Mouse (Mus musculus) CH12.LX (cell line): Measurements from ENCODE around the gene Dock3. TPM values are rescaled to one million over a fixed set of nuclear protein-coding genes. Genes with fewer than 3 reads are reported as not detected.
"Not testable (repeated sequence)": the region's sequence is repeated elsewhere in the genome, so short reads cannot be mapped to it uniquely, and the experiment has no call there.

Experiments
- DNase-seq: peaks from one replicate; pipeline ENCODE4 v3.0.0-alpha.2; 2013; ENCODE audit errors: extremely low read depth
- H3K27ac ChIP-seq: 2 replicates; pipeline ENCODE4 v1.5.1; 2012; ENCODE audit warnings: low read depth, mild to moderate bottlenecking, control low read depth, moderate library complexity; ENCODE audit not compliant: insufficient read depth
- H3K27me3 ChIP-seq: replicated peaks from 2 replicates; pipeline ENCODE3; 2012; ENCODE audit warnings: inconsistent platforms
- H3K36me3 ChIP-seq, 2 experiments: replicated peaks in 1 of 2; 2 replicates each; pipeline versions ENCODE3 to v1.6.1; 2012; ENCODE audit warnings: inconsistent platforms in 1 of 2, low read length in 1 of 2, mild to moderate bottlenecking in 1 of 2, mixed read lengths in 1 of 2, moderate library complexity in 1 of 2; ENCODE audit not compliant: control insufficient read depth in 1 of 2, insufficient read depth in 1 of 2
- H3K4me1 ChIP-seq, 2 experiments: 2 replicates each; pipeline ENCODE4 v1.6.1; 2012; ENCODE audit warnings: inconsistent platforms in 1 of 2, moderate library complexity in 1 of 2; ENCODE audit not compliant: insufficient read depth in 2 of 2, control insufficient read depth in 1 of 2
- H3K4me2 ChIP-seq: 2 replicates; pipeline ENCODE4 v1.6.1; 2012; ENCODE audit warnings: low read depth, mild to moderate bottlenecking, control low read depth; ENCODE audit not compliant: poor library complexity, insufficient read depth, severe bottlenecking
- H3K4me3 ChIP-seq, 3 experiments: fragments of 150-350 bp in 1 of 3; sonication (generic) in 1 of 3; replicated peaks in 1 of 3; 2 replicates each; pipeline versions ENCODE3 to v1.5.1; 2011 to 2012; ENCODE audit warnings: low read depth in 2 of 3, low read length in 2 of 3, mild to moderate bottlenecking in 2 of 3, moderate library complexity in 2 of 3, control low read depth in 1 of 3, improper control_type of control experiment in 1 of 3, inconsistent platforms in 1 of 3, mixed read lengths in 1 of 3; ENCODE audit not compliant: poor library complexity in 1 of 3
- H3K79me2 ChIP-seq: replicated peaks from 2 replicates; pipeline ENCODE4 v1.6.1; 2012; ENCODE audit warnings: mild to moderate bottlenecking, moderate library complexity; ENCODE audit not compliant: control insufficient read depth, poor library complexity, insufficient read depth, severe bottlenecking; ENCODE audit errors: extremely low read depth
- H3K9ac ChIP-seq: 2 replicates; pipeline ENCODE4 v1.6.1; 2012; ENCODE audit warnings: low read depth, mild to moderate bottlenecking, control low read depth, moderate library complexity; ENCODE audit not compliant: insufficient read depth
- H3K9me3 ChIP-seq: replicated peaks from 2 replicates; pipeline ENCODE3; 2012; ENCODE audit warnings: low read length, inconsistent platforms, mixed read lengths
- CHD1 ChIP-seq: IDR thresholded peaks from 2 replicates; pipeline ENCODE4 v1.6.1; 2012; ENCODE audit warnings: low read depth, low read length, improper control_type of control experiment, inconsistent platforms
- CTCF ChIP-seq, 2 experiments: IDR thresholded peaks in 1 of 2; conservative IDR thresholded peaks in 1 of 2; 2 replicates each; pipeline ENCODE4 v1.5.1; 2011 to 2012; ENCODE audit warnings: low read depth in 2 of 2, low read length in 2 of 2, improper control_type of control experiment in 1 of 2, inconsistent platforms in 1 of 2, mild to moderate bottlenecking in 1 of 2, moderate library complexity in 1 of 2
- GABPA ChIP-seq: IDR thresholded peaks from 2 replicates; pipeline ENCODE4 v1.6.1; 2012; ENCODE audit warnings: low read depth, low read length, improper control_type of control experiment, inconsistent platforms; ENCODE audit not compliant: insufficient replicate concordance
- JUND ChIP-seq: conservative IDR thresholded peaks from 2 replicates; pipeline ENCODE4 v1.6.1; 2011; ENCODE audit warnings: low read depth, low read length, improper control_type of control experiment
- RAD21 ChIP-seq: IDR thresholded peaks from 2 replicates; pipeline ENCODE4 v1.6.1; 2011; ENCODE audit warnings: low read depth, mild to moderate bottlenecking, low read length, improper control_type of control experiment, moderate library complexity
- SIN3A ChIP-seq: IDR thresholded peaks from 2 replicates; pipeline ENCODE4 v1.6.1; 2012; ENCODE audit warnings: low read length, improper control_type of control experiment, inconsistent platforms
- SMC3 ChIP-seq: IDR thresholded peaks from 2 replicates; pipeline ENCODE4 v1.6.1; 2011; ENCODE audit warnings: low read depth, low read length, improper control_type of control experiment
- USF2 ChIP-seq: conservative IDR thresholded peaks from 2 replicates; pipeline ENCODE4 v1.6.1; 2011; ENCODE audit warnings: low read depth, low read length, improper control_type of control experiment
- ZKSCAN1 ChIP-seq: IDR thresholded peaks from 2 replicates; pipeline ENCODE4 v1.6.1; 2012; ENCODE audit warnings: low read depth, inconsistent platforms, low read length, improper control_type of control experiment, borderline replicate concordance
- dilution Hi-C: fragments of 300-500 bp; cut with MboI; formaldehyde crosslinking; loops from 2 replicates; pipeline ENCODE4 v1.14.3; 2020; ENCODE audit warnings: low sequenced_read_pairs; ENCODE audit not compliant: extremely low pct_unique_long_range_greater_than_20kb, extremely low pct_ligation_motif_present
- in situ Hi-C: fragments of 300-500 bp; cut with MboI; formaldehyde crosslinking; loops from 3 replicates; pipeline ENCODE4 v1.14.3; 2019; ENCODE audit warnings: low sequenced_read_pairs, low pct_ligation_motif_present, low pct_unique_long_range_greater_than_20kb, mixed read lengths
- polyA plus RNA-seq: library from polyadenylated mRNA; unstranded; fragments of >175 nt; gene quantifications from 2 replicates; pipeline ENCODE4 v1.2.1, GENCODE M21; 2012; ENCODE audit warnings: low read depth; ENCODE audit not compliant: insufficient read length
- total RNA-seq, 2 experiments: library from RNA; depleted of rRNA; stranded (reverse); fragments of 300-350 nt in 1 of 2; fragments of >200 nt in 1 of 2; gene quantifications; 2 replicates each; pipeline ENCODE4 v1.2.3; 2012 to 2014

Dock3 gene
- total and polyA plus RNA-seq, 3 experiments, result 0.30 TPM; not detected in 2

DNA sequence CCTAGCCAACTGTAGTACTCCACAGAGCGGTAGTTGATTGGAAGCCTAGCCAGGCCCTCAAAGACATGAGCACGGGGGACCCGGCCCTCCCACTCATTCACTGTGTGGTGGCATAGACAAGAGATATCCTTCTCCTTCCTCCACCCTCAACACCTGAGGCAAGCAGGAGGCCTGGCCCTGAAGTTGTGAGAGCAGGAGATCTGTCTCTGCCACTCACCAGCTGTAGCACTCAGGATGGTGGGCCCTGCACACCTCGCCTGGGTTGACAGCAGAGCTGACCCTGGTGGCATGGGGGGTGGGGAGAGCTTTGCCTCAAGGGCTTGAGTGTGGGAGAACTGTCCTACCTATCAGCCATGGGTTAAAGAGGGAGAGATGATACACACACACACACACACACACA, 65.9 kb downstream of the Dock3 start:
- Histone ChIP-seq H3K9me3 (no peaks in the 10 kb centered on the region), H3K27ac (no peak overlapping the region), H3K36me3 (no peaks in the 10 kb centered on the region), H3K79me2 (no peaks in the 10 kb centered on the region), H3K27me3 (peaks cover 56% of the 10 kb centered on the region), H3K9ac (no peak overlapping the region), H3K4me3 (no peak overlapping the region), H3K4me2 (no peak overlapping the region), H3K4me1 (no peaks in the 10 kb centered on the region)
- dilution Hi-C loops (no loop called here), in situ Hi-C loops (no loop called here)
- no peak for DNase-seq
- no peak for TF ChIP-seq GABPA
- TF ChIP-seq USF2, result no peak
- TF ChIP-seq ZKSCAN1, result no peak
- TF ChIP-seq JUND, result no peak
- no peak for TF ChIP-seq SIN3A
- no peak for TF ChIP-seq CHD1

DNA sequence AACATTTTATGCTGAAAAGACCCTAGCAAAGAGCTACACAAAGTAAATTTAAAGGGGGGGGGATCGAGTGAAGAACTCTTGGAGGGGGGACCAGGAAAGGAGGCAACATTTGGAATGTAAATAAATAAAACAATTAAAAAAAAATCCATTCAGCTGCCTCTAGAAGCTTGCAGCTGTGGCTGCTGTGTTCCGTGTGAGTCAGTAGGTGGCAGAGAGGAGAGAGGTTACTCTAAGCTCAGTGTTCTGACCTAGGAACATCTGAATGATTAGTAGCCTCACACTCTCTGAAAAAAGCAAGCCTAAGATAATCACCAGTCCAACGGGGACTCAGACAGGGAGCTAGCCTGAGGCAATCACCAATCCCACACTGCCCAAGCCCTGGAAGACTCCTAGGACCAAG, 66.9 kb downstream of the Dock3 start:
- no peaks in the 10 kb centered on the region for H3K79me2 ChIP-seq
- H3K9ac ChIP-seq, result no peak overlapping the region
- DNase-seq, result peak; percentile 6
- no peak overlapping the region for H3K4me3 ChIP-seq
- H3K4me2 ChIP-seq, result no peak overlapping the region
- no peaks in the 10 kb centered on the region for H3K9me3 ChIP-seq
- no peaks in the 10 kb centered on the region for H3K36me3 ChIP-seq
- H3K27me3 ChIP-seq, result peaks cover 57% of the 10 kb centered on the region
- no peak overlapping the region for H3K27ac ChIP-seq
- dilution Hi-C loops, result no loop called here
- no peaks in the 10 kb centered on the region for H3K4me1 ChIP-seq
- in situ Hi-C loops, result no loop called here
- TF ChIP-seq CTCF (conservative IDR thresholded peaks at IDR 0.05 in 1 of 2, IDR thresholded peaks at IDR 0.05 in 1 of 2; ENCODE audit: low read depth in 2 of 2, low read length in 2 of 2) (peak in 1 of 2 experiments; percentile 51; a peak in 2 of 4 replicates), JUND (no peak), SMC3 (peak; percentile 53), RAD21 (peak; percentile 26)

DNA sequence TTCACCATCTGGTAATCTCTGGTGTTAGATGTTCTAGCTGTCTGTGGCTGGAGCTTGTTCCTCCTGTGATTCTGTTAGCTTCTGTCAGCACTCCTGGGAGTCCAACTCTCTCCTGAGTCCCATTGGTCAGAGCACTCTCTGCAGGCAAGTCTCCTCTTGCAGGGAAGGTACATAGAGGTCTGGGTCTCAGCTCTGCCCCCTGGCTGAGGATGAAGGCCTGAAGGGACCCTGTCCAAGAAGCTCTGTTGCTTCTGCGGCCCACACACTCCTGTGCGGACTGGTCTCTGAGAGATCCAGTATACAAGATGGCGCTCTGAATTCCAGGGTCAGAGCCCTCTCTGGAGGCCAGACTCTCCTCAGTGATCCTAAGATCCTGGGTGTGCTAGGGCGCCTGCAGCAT, 75.3 kb downstream of the Dock3 start:
- H3K79me2 ChIP-seq, H3K4me3 ChIP-seq, H3K4me2 ChIP-seq, H3K9ac ChIP-seq, H3K36me3 ChIP-seq, H3K9me3 ChIP-seq, DNase-seq, H3K4me1 ChIP-seq, dilution Hi-C loops, H3K27ac ChIP-seq, in situ Hi-C loops: not testable (repeated sequence)
- peaks cover 30% of the 10 kb centered on the region for H3K27me3 ChIP-seq
